Mouse (Mus musculus) liver, adult 2 months (tissue): ENCODE data around the gene Gm33543. TPM values are rescaled to one million over a fixed set of nuclear protein-coding genes. Genes with fewer than 3 reads are reported as not detected.

ENCODE experiments used
- DNase-seq: peaks from one replicate; pipeline ENCODE4 v3.0.0-alpha.2; 2011; ENCODE audit warnings: low read depth, low spot score; ENCODE audit errors: extremely low read depth
- H3K27ac ChIP-seq: fragments of 200-500 bp; replicated peaks from 2 replicates; pipeline ENCODE4 v1.5.1; 2012; ENCODE audit warnings: low read depth, mild to moderate bottlenecking, control low read depth, inconsistent platforms, low read length; ENCODE audit not compliant: insufficient read depth
- H3K27me3 ChIP-seq: fragments of 200-500 bp; 2 replicates; pipeline ENCODE4 v1.6.1; 2012; ENCODE audit warnings: mild to moderate bottlenecking, moderate library complexity, low read length, inconsistent platforms; ENCODE audit not compliant: control insufficient read depth, insufficient read depth
- H3K36me3 ChIP-seq: fragments of 200-500 bp; 2 replicates; pipeline ENCODE4 v1.6.1; 2012; ENCODE audit warnings: low read length, inconsistent platforms; ENCODE audit not compliant: control insufficient read depth, insufficient read depth
- H3K4me1 ChIP-seq: fragments of 200-500 bp; 2 replicates; pipeline ENCODE4 v1.6.1; 2011; ENCODE audit warnings: low read length; ENCODE audit not compliant: control insufficient read depth, insufficient read depth
- H3K4me3 ChIP-seq: fragments of 200-500 bp; 2 replicates; pipeline ENCODE4 v1.5.1; 2011; ENCODE audit warnings: low read depth, mild to moderate bottlenecking, control low read depth, low read length, moderate library complexity; ENCODE audit not compliant: insufficient read depth
- H3K79me2 ChIP-seq: fragments of 200-500 bp; 2 replicates; pipeline ENCODE4 v1.6.1; 2012; ENCODE audit warnings: inconsistent platforms, mild to moderate bottlenecking, low read length, moderate library complexity; ENCODE audit not compliant: control insufficient read depth, insufficient read depth
- H3K9ac ChIP-seq: fragments of 200-500 bp; 2 replicates; pipeline ENCODE4 v1.6.1; 2012; ENCODE audit warnings: low read depth, mild to moderate bottlenecking, control low read depth, inconsistent platforms, low read length
- CTCF ChIP-seq: fragments of 200-500 bp; IDR thresholded peaks from 2 replicates; pipeline ENCODE4 v1.5.1; 2011; ENCODE audit warnings: low read depth, low read length, control low read depth
- POLR2A ChIP-seq: fragments of 200-500 bp; IDR thresholded peaks from 2 replicates; pipeline ENCODE4 v1.6.1; 2011; ENCODE audit warnings: low read length, control low read depth; ENCODE audit not compliant: insufficient read depth; ENCODE audit errors: extremely low read depth
- WGBS: fragments of 180-500 bp; shearing (Covaris S2); methylation state at CpG from one replicate; pipeline ENCODE4 v1.1.7; 2018; 5-methylcytosine and 5-hydroxymethylcytosine counted together
- polyA plus RNA-seq: library from polyadenylated mRNA; depleted of rRNA; stranded (reverse); fragments of >200 nt; gene quantifications from 2 replicates; pipeline ENCODE4 v1.2.3, GENCODE M21; 2012
- total RNA-seq: library from RNA; depleted of rRNA; stranded (reverse); fragments of >200 nt; gene quantifications from 2 replicates; pipeline ENCODE4 v1.2.3, GENCODE M21; 2014

Gene Gm33543
- total and polyA plus RNA-seq, 2 experiments, result 7.3 to 24.2 TPM

DNA sequence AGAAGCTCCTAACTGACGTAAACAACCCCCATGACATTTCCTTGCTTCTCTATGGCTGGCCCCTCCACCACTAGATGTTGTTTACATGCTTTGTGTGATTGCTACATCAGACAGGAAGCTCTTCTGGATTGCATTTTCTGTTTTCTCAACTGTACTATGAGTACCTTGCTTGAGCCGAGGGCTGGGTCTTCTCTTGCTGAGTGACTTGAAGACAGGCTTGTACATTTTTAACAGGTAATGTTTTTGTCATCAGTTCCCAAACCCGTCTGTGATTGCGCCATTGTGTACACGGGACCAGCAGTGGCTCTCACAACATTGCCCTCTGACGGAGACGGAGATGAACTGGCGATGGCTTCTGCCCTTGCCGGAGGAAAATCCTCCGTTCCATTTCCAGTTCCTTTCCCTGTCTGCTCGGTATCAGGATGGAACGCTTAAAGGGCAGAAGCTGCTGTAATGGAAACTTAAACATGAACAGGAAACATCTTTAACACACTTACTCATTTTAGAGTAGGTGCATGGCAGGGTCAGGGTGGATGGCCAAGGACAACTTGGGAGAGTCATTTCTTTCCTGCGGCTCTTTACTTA is 62.8 kb downstream of the Gm33543 start:
- H3K36me3 ChIP-seq, result peaks cover 25% of the 10 kb centered on the region
- 6% methylated on average over 13 of the region's 13 CpGs for WGBS
- peaks cover 29% of the 10 kb centered on the region for H3K4me1 ChIP-seq
- H3K27me3 ChIP-seq, result no peaks in the 10 kb centered on the region
- TF ChIP-seq POLR2A, result no peak
- TF ChIP-seq CTCF, result peak; percentile 82
- H3K79me2 ChIP-seq, result peaks cover 3% of the 10 kb centered on the region; the same call in 1 of the 2 replicates
- peak overlapping the region; percentile 76 for H3K9ac ChIP-seq
- DNase-seq, result peak; percentile 93
- peak overlapping the region; percentile 95 for H3K27ac ChIP-seq
- H3K4me3 ChIP-seq, result peak overlapping the region; percentile 66

DNA sequence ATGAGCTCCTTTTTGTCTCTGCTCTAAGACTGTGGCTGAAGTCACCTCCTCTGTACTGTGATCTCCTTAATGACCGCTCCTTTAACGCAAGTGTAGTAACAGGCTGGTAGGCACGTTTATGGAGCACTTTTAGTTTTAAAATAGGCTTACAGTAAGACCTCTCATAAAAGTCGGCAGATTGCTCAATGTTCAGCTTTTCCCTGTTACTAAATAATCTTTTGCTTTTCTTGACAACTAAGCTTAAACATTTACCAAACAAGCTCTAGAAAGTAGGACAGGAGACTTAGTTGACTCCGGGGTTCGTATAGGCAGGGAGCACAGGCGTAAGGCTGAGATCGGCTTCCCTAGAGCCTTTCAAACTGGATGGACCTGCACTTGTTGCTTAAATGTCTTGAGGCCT is 64.1 kb downstream of the Gm33543 start:
- peak; percentile 97 for DNase-seq
- 24% methylated on average over 8 of the region's 8 CpGs for WGBS
- H3K27me3 ChIP-seq, result no peaks in the 10 kb centered on the region
- peaks cover 3% of the 10 kb centered on the region; the same call in 1 of the 2 replicates for H3K79me2 ChIP-seq
- H3K4me3 ChIP-seq, result peak overlapping the region; percentile 66
- H3K36me3 ChIP-seq, result peaks cover 15% of the 10 kb centered on the region
- peaks cover 34% of the 10 kb centered on the region for H3K4me1 ChIP-seq
- peak overlapping the region; percentile 76 for H3K9ac ChIP-seq
- H3K27ac ChIP-seq, result peak overlapping the region; percentile 95
- TF ChIP-seq POLR2A (peak; percentile 45; the same call in 1 of the 2 replicates), CTCF (no peak)

DNA sequence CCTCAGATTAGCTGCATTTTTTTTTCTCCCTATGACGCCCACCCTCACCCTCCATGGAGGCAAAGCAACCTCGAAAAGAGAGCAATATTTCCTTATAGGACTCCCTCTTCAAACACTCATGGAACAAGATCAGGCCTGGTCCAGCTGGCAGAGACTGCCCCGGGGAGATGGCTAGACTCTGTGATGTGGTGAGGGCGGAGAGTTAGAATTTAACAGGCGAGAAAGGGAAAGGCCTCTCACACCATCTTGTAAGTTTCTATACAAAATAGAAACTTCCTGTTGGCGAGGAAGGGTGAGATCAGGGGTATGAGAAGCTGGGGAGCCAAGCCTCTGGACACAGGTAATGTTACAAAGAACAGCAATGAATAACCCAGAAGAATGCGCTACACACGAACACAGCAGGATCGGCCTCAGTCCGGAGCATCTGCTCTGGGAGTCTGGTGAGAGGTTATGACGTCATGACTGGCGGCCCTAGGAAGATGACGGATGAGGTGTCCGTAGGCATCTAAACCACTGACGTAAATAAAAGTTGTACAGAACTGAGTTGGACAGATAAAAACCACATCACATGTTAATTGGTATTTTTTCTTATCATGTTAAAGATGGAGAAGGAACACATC is 64.9 kb downstream of the Gm33543 start:
- peak overlapping the region; percentile 95 for H3K27ac ChIP-seq
- no peak overlapping the region; the same call in 1 of the 2 replicates for H3K9ac ChIP-seq
- 86% methylated on average over 15 of the region's 15 CpGs for whole genome bisulfite sequencing
- no peaks in the 10 kb centered on the region for H3K27me3 ChIP-seq
- DNase-seq, result no peak
- H3K79me2 ChIP-seq, result peaks cover 3% of the 10 kb centered on the region; the same call in 1 of the 2 replicates
- peaks cover 35% of the 10 kb centered on the region for H3K4me1 ChIP-seq
- TF ChIP-seq POLR2A (no peak), CTCF (no peak)
- H3K36me3 ChIP-seq, result peaks cover 9% of the 10 kb centered on the region
- H3K4me3 ChIP-seq, result no peak overlapping the region

DNA sequence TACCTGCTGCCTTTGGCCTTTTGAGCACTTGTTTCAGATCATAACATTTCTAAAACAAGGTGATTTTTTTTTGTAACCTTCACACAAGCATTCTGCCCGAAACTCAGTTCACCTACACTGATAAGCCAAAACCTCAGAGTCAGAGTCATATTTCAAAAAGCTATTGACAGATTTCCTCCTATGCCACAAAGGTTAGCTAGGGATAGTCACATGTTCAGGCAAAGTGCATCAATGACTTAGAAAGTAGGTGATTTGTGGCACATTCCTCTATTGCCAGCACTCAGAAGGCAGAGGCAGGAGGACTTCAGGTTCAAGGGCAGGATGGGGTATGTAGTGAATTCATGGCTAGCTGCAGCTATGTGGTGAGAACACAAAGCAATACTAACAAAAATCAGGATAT is 65.7 kb downstream of the Gm33543 start:
- WGBS, result 18% methylated on average over 1 of the region's 1 CpGs

DNA sequence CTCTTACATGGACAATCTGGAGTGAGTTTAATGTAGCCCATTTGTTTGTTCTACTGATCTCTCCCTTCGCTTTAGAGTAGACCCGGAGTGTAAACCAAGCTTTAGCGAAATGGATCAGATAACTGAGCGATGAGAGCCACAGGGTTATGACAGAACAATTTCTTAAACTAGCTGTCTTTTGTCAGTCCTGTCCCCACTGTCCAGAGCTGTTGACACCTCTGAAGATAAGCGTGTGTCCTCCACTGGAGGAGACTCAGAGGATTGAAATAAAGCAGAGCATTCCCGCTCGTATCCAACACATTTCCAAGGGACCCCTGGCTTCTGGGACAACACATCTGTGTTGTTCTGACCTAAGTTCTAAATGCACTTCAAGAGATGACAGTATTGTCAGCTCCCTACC is 67.9 kb downstream of the Gm33543 start:
- WGBS, result 78% methylated on average over 7 of the region's 7 CpGs
- no peak for DNase-seq

More for the DNA sequence above, 65.7 kb downstream of the Gm33543 start:
- Histone ChIP-seq H3K79me2 (peaks cover 3% of the 10 kb centered on the region; the same call in 1 of the 2 replicates), H3K36me3 (peaks cover 5% of the 10 kb centered on the region), H3K27me3 (no peaks in the 10 kb centered on the region), H3K9ac (peak overlapping the region; percentile 35; the same call in 1 of the 2 replicates), H3K4me1 (peaks cover 35% of the 10 kb centered on the region), H3K27ac (peak overlapping the region; percentile 95), H3K4me3 (no peak overlapping the region)
- TF ChIP-seq CTCF (no peak), POLR2A (no peak)
- DNase-seq, result peak; percentile 95

More for the DNA sequence above, 67.9 kb downstream of the Gm33543 start:
- Histone ChIP-seq H3K36me3 (no peaks in the 10 kb centered on the region), H3K4me1 (peaks cover 28% of the 10 kb centered on the region), H3K27ac (peak overlapping the region; percentile 89), H3K9ac (no peak overlapping the region), H3K4me3 (no peak overlapping the region), H3K79me2 (no peaks in the 10 kb centered on the region), H3K27me3 (no peaks in the 10 kb centered on the region)
- TF ChIP-seq POLR2A, result no peak
- no peak for TF ChIP-seq CTCF
